Mouse (Mus musculus) Muller cell, postnatal 12 days (primary cell): ENCODE data around the gene Rpl41.
"Not testable (repeated sequence)": the region's sequence is repeated elsewhere in the genome, so short reads cannot be mapped to it uniquely, and the experiment has no call there.

Experiments
- DNase-seq: peaks from one replicate; pipeline ENCODE4 v3.0.0-alpha.2; 2015; ENCODE audit errors: inconsistent ontology term

Gene Rpl41

DNA sequence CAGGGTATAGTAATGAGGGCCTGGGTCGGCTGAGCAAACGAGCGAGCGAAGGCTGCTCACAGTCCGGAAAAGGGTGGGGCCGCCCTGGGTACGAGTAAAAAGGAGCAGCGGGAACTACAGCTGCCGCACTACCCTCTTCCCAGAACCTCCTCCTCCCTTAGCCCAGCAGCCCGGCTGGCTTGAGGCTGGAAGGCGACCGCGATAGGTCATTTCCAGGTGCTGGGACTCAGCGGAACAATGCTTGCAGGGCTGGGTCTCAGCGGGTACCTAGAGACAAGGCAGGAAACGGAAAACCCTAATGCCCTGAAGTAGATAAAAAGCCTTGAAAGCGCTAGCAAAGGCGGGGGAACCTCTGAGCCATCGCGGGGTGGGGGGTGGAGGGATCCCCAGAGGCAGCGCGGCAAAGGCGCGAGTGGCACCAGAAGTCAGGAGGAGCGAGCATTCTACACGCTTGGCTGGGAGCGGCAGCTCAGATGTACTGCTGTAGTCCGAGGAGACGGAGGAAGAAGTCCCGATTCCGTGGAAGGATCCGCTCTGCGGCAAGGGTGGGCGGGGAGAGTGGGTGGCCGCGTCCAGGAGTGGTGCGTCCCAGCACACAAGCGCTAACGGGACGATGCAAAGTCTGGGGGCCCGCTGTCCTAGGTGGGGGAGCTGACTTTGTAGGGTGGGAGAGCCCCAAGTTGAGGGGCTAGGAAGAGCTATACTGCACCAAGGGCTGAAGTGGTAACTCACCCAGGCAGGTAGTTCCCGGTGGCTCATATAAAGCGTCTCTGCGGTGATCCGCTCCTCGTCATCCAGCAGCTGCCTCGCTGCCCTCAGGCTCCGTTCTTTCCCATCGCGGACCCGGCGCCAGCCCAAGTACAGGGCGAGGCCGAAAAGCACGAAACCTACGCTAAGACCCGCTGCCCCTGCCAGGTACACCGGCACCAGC is 24.1 kb downstream of the Rpl41 start:
- peak; percentile 60 for DNase-seq

- peak; percentile 18 for DNase-seq
Observed at GRCm38 (mm10) chr10:128524111-128524731, 24.9 kb downstream of the Rpl41 start.

GRCm38 (mm10) chr10:128522351-128522750 is 26.8 kb downstream of the Rpl41 start:
- DNase-seq: no peak

- no peak for DNase-seq
Observed at GRCm38 (mm10) chr10:128520591-128520990, 28.5 kb downstream of the Rpl41 start.

DNA sequence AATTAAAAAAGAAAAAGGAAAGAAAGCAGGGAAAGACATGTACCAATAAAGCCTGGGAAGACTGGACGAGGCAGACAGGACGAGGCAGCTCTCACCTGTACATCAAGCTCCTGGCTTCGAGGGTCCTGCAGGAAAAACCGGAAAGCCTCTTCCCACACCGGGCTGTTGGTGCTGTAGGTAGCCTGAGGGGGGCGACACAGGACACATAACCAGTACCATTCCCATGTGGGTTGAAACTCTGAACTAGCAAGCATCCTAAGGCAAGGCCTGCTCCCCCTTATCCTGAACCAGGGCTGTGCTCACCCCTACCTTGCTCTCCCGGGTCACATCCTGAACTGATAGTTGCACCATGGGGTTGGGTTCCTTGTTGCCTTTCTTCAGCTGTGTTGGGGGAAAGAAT is 30.3 kb downstream of the Rpl41 start:
- peak; percentile 37 for DNase-seq

DNA sequence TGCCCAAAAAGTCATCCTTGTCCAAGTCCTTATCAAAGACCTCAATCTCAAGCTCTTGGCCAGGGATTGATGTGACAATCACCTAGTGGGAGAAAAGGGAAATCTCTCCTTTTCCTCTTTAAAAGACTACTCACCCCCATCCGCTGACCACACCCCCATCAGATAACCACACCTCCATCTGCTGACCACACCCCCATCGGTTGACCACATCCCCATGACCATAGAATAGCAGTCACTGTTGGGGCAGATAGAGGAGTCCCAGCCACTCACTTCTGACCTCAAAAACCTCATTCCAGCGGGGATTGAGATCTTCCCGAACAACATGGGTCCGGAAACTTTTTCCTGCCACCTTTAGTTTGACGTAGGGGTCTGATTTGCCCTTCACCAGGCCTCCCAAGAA is 32.4 kb downstream of the Rpl41 start:
- DNase-seq: peak; percentile 51

DNA sequence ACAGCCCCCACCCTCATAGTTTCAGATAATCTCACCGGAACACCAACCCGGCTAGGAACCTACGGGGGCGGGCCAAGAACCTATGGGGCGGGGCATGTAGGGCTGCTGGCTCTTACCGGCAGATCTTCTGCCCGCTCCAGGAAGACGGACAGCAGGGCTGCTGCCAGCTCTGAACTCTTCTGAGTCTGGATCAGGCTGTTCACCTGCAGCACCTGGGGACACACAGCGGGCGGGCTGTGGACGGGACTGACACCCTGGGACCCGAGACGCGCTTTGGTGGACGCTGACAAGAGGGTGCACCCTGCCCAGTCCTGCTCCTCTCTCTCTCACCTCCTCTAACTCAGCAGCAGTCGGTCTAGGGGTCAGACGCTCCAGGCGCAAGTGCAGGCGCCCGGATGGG is 33.1 kb downstream of the Rpl41 start:
- no peak for DNase-seq

DNA sequence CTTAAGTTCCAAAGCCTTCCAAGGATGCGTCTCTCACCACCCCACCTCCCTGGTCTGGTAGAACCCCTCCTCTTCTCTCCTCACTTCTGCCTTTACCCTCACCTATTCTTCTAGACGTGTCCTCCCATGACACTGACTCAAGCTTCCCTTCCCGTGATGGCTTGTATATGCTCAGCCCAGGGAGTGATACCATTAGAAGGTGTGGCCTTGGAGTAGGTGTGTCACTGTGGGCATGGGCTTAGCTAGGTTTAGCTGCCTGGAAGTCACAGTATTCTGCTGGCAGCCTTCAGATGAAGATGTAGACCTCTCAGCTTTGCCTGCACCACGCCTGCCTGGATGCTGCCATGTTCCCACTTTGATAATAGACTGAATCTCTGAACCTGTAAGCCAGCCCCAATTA is 34.1 kb downstream of the Rpl41 start:
- DNase-seq: no peak

DNA sequence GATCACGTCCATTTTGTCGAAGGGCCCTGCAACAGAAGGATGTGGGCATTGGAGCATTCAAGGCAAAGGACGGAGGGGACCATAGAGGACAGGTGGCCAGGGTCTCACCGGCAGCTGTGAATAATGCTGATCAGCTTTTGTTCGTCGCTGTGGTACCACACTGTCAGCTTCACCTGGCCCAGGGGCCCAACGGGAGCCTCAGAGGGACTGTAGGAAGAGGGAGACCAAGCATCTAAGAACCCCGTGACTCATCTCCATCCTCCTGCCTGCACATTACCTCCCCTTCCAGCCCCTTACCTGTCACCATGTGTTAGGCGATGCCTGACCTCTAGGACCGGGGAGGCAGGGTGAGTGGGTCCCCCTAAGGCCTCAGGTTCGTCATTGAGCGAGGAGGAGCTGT is 37.3 kb downstream of the Rpl41 start:
- no peak for DNase-seq

GRCm38 (mm10) chr10:128511189-128511588 is 37.9 kb downstream of the Rpl41 start:
- no peak for DNase-seq

- DNase-seq: no peak
Observed at GRCm38 (mm10) chr10:128510301-128510700, 38.8 kb downstream of the Rpl41 start.

- no peak for DNase-seq
Observed at GRCm38 (mm10) chr10:128509831-128510230, 39.3 kb downstream of the Rpl41 start.

DNA sequence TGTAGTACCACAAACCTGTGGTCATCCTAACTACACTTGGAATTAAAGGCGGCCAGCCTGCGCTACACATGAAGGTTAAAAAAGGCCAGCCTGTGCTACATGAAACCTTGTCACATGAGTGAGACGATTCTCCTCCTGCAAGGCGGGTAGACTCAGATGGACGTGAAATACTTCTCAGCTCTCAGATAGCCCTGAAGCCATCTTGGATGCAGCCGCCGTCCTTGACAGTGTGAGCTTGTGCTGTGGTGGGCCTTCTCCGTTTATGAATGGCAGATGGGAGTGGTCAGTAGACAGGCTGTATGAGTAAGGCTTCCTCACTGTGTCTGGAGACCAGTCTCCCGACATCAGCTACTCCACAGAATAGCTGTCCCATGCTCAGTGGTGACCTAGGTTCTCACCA is 39.9 kb downstream of the Rpl41 start:
- DNase-seq: no peak

DNA sequence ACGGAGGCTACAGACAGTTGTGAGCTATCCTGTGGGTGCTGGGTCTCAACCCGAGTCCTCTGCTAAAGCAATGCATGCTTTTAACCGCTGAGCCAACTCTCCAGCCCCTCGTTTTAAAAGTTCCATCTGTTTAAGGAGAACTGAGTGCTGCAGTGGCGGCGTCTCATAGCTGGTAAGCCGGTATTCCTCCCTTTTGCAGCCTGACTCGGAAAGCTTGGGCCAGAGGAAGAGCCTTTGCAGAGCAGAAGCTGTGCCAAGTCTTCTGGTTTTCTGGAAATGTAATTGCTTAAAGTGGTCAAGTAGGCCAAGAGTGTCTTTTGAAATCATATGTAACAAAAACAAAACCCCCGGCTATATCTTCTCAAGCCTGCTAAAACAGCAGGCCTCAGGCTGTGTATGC is 40.8 kb downstream of the Rpl41 start:
- DNase-seq: no peak

GRCm38 (mm10) chr10:128505974-128506373 is 43.1 kb downstream of the Rpl41 start:
- DNase-seq: no peak

DNA sequence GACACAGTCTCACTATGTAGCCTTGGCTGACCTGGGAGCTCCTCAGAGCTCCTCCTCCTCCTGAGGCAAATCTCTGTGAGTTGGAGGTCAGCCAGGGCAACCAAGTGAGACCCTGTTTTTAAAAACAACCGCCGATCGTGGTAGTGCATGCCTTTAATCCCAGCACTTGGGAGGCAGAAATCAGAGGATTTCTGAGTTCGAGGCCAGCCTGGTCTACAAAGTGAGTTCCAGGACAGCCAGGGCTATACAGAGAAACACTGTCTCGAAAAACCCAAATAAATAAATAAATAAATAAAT is 43.8 kb downstream of the Rpl41 start:
- not testable (repeated sequence) for DNase-seq

DNA sequence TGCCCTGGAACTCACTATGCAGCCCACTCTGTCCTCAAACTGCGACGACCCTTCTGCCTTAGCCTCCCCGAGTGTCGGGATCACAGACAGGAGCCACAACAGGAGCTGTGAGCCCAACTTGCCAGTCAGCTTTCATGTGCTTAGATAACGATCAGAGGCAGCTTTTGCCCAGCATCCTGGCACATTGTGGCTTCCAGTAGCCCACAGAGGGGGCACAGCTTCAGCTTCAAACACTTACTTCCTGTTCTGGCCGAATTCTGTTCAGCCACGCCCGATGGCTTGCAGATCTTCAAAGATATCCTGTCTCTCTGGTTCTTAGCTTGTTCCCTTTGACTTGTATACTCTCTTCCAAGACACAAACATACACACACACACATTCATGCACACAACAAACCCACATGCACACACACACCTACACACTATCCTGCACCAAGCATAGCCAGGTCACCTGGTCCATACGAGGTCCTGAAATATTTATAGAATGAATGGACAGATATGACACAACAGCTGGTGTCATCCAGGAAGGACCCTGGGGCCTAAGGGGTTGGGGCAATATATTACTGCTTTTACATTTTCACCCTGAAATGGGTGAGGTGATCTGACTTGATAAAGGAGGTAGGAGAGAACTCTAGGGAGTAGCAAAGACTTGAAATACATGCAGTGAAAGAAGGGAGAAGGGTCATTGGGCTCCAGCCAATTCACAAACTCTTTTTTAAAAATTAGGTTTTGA is 44.3 kb downstream of the Rpl41 start:
- no peak for DNase-seq

DNA sequence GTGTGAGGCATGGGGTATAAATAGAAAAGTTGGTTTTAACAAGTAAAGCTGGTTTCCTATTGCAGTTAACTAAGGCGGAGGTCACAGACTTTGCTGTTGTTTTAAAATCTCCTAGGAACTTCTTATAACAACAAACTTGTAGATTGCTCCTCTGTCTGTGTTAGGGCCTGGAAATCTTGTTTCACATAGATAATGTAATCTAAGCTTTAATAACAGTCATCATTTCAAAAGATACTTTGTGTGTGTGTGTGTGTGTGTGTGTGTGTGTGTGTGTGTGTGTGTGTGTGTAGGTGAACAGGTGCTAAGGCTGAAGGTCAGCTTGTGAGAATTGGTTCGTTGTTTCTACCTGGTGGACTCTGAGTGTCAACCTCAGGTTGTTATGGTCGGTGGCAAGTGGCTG is 45.1 kb downstream of the Rpl41 start:
- no peak for DNase-seq

GRCm38 (mm10) chr10:128503532-128503931 is 45.6 kb downstream of the Rpl41 start:
- DNase-seq: no peak

- no peak for DNase-seq
Observed at GRCm38 (mm10) chr10:128502341-128502740, 46.8 kb downstream of the Rpl41 start.

DNA sequence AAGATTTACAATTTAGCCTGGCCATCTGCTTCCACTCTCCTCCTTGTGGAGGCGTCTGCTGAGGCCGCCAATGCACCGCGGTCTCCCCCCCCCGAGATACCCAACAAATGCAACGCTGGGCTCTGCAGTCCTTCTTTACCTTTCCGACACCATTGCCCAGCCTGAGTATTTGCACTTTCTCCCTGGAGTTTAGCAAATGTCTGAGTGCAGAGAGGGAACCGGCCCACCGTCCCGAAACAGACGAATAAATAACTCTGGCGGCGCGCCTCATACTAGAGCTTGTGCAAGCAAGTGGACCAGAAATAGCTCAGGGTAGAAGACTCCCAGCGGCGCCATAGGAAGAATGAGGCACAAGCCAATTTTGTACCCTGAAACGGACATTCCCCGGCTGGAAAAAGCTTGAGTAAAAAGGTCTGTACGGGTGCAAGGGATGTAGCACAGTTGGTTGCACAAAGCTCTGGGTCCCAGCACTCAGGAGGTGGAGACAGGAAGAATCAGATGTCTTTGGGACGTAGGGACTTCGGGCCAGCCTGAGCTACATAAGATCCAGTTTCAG is 49.9 kb downstream of the Rpl41 start:
- peak; percentile 75 for DNase-seq

DNA sequence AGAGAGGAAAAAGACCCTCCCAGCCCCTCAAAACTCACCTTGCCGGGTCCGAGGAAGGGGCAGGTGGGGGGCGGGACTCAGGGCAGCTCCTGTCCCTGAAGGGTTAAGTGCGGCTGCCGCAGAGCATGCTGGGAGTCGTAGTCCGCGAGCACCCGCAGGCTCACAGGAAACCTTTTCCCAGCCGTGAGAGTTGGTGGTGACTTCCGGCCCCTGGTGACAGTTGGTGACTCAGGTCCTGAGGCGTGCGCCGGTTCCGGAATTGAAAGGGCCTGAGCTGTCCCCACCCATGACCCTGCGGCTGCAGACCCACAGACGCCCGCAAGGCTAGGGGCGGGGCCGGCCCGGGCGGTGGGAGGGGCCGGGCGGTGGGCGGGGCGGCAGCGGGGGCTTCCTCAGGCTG is 50.5 kb downstream of the Rpl41 start, which contains the start of gene Myl6b:
Myl6b (minus strand) TSS at position 96 of the 400 bp plus-strand sequence.
- peak; percentile 99 for DNase-seq
